Mouse (Mus musculus) CH12.LX (cell line): ENCODE data around the gene Pax6. TPM values are rescaled to one million over a fixed set of nuclear protein-coding genes. Genes with fewer than 3 reads are reported as not detected.

ENCODE experiments used
- DNase-seq: peaks from one replicate; pipeline ENCODE4 v3.0.0-alpha.2; 2013; ENCODE audit errors: extremely low read depth
- H3K27ac ChIP-seq: 2 replicates; pipeline ENCODE4 v1.5.1; 2012; ENCODE audit warnings: low read depth, mild to moderate bottlenecking, control low read depth, moderate library complexity; ENCODE audit not compliant: insufficient read depth
- H3K27me3 ChIP-seq: replicated peaks from 2 replicates; pipeline ENCODE3; 2012; ENCODE audit warnings: inconsistent platforms
- H3K36me3 ChIP-seq, 2 experiments: replicated peaks in 1 of 2; 2 replicates each; pipeline versions ENCODE3 to v1.6.1; 2012; ENCODE audit warnings: inconsistent platforms in 1 of 2, low read length in 1 of 2, mild to moderate bottlenecking in 1 of 2, mixed read lengths in 1 of 2, moderate library complexity in 1 of 2; ENCODE audit not compliant: control insufficient read depth in 1 of 2, insufficient read depth in 1 of 2
- H3K4me1 ChIP-seq, 2 experiments: 2 replicates each; pipeline ENCODE4 v1.6.1; 2012; ENCODE audit warnings: inconsistent platforms in 1 of 2, moderate library complexity in 1 of 2; ENCODE audit not compliant: insufficient read depth in 2 of 2, control insufficient read depth in 1 of 2
- H3K4me2 ChIP-seq: 2 replicates; pipeline ENCODE4 v1.6.1; 2012; ENCODE audit warnings: low read depth, mild to moderate bottlenecking, control low read depth; ENCODE audit not compliant: poor library complexity, insufficient read depth, severe bottlenecking
- H3K4me3 ChIP-seq, 3 experiments: fragments of 150-350 bp in 1 of 3; sonication (generic) in 1 of 3; replicated peaks in 1 of 3; 2 replicates each; pipeline versions ENCODE3 to v1.5.1; 2011 to 2012; ENCODE audit warnings: low read depth in 2 of 3, low read length in 2 of 3, mild to moderate bottlenecking in 2 of 3, moderate library complexity in 2 of 3, control low read depth in 1 of 3, improper control_type of control experiment in 1 of 3, inconsistent platforms in 1 of 3, mixed read lengths in 1 of 3; ENCODE audit not compliant: poor library complexity in 1 of 3
- H3K79me2 ChIP-seq: replicated peaks from 2 replicates; pipeline ENCODE4 v1.6.1; 2012; ENCODE audit warnings: mild to moderate bottlenecking, moderate library complexity; ENCODE audit not compliant: control insufficient read depth, poor library complexity, insufficient read depth, severe bottlenecking; ENCODE audit errors: extremely low read depth
- H3K9ac ChIP-seq: 2 replicates; pipeline ENCODE4 v1.6.1; 2012; ENCODE audit warnings: low read depth, mild to moderate bottlenecking, control low read depth, moderate library complexity; ENCODE audit not compliant: insufficient read depth
- H3K9me3 ChIP-seq: replicated peaks from 2 replicates; pipeline ENCODE3; 2012; ENCODE audit warnings: low read length, inconsistent platforms, mixed read lengths
- CHD1 ChIP-seq: IDR thresholded peaks from 2 replicates; pipeline ENCODE4 v1.6.1; 2012; ENCODE audit warnings: low read depth, low read length, improper control_type of control experiment, inconsistent platforms
- CTCF ChIP-seq, 2 experiments: IDR thresholded peaks in 1 of 2; conservative IDR thresholded peaks in 1 of 2; 2 replicates each; pipeline ENCODE4 v1.5.1; 2011 to 2012; ENCODE audit warnings: low read depth in 2 of 2, low read length in 2 of 2, improper control_type of control experiment in 1 of 2, inconsistent platforms in 1 of 2, mild to moderate bottlenecking in 1 of 2, moderate library complexity in 1 of 2
- ELF1 ChIP-seq: IDR thresholded peaks from 2 replicates; pipeline ENCODE4 v1.6.1; 2014; ENCODE audit warnings: low read depth, mild to moderate bottlenecking, inconsistent platforms, low read length, improper control_type of control experiment
- EP300 ChIP-seq: IDR thresholded peaks from 2 replicates; pipeline ENCODE4 v1.6.1; 2011; ENCODE audit warnings: low read length, improper control_type of control experiment
- ETS1 ChIP-seq: conservative IDR thresholded peaks from 2 replicates; pipeline ENCODE4 v1.6.1; 2012; ENCODE audit warnings: low read depth, mild to moderate bottlenecking, inconsistent platforms, low read length, improper control_type of control experiment, moderate library complexity
- GABPA ChIP-seq: IDR thresholded peaks from 2 replicates; pipeline ENCODE4 v1.6.1; 2012; ENCODE audit warnings: low read depth, low read length, improper control_type of control experiment, inconsistent platforms; ENCODE audit not compliant: insufficient replicate concordance
- HCFC1 ChIP-seq: IDR thresholded peaks from 2 replicates; pipeline ENCODE4 v1.6.1; 2012; ENCODE audit warnings: low read depth, mild to moderate bottlenecking, inconsistent platforms, low read length, improper control_type of control experiment
- IRF4 ChIP-seq: IDR thresholded peaks from 2 replicates; pipeline ENCODE4 v1.6.1; 2014; ENCODE audit warnings: low read depth, mild to moderate bottlenecking, inconsistent platforms, low read length, improper control_type of control experiment
- JUND ChIP-seq: conservative IDR thresholded peaks from 2 replicates; pipeline ENCODE4 v1.6.1; 2011; ENCODE audit warnings: low read depth, low read length, improper control_type of control experiment
- KAT2A ChIP-seq: IDR thresholded peaks from 2 replicates; pipeline ENCODE4 v1.6.1; 2012; ENCODE audit warnings: low read length, improper control_type of control experiment, inconsistent platforms; ENCODE audit not compliant: insufficient replicate concordance
- MAFK ChIP-seq: IDR thresholded peaks from 2 replicates; pipeline ENCODE4 v1.6.1; 2011; ENCODE audit warnings: low read length, improper control_type of control experiment; ENCODE audit not compliant: insufficient replicate concordance
- MAZ ChIP-seq: IDR thresholded peaks from 2 replicates; pipeline ENCODE4 v1.6.1; 2012; ENCODE audit warnings: low read depth, mild to moderate bottlenecking, inconsistent platforms, low read length, improper control_type of control experiment, moderate library complexity
- MEF2A ChIP-seq: IDR thresholded peaks from 2 replicates; pipeline ENCODE4 v1.6.1; 2014; ENCODE audit warnings: low read depth, mild to moderate bottlenecking, inconsistent platforms, low read length, improper control_type of control experiment, borderline replicate concordance
- MXI1 ChIP-seq: IDR thresholded peaks from 2 replicates; pipeline ENCODE4 v1.6.1; 2011; ENCODE audit warnings: mild to moderate bottlenecking, low read depth, low read length, improper control_type of control experiment
- MYC ChIP-seq: IDR thresholded peaks from 2 replicates; pipeline ENCODE4 v1.6.1; 2011; ENCODE audit warnings: low read depth, mild to moderate bottlenecking, improper control_type of control experiment, low read length
- NRF1 ChIP-seq: IDR thresholded peaks from 2 replicates; pipeline ENCODE4 v1.6.1; 2014; ENCODE audit warnings: low read depth, mild to moderate bottlenecking, inconsistent platforms, low read length, improper control_type of control experiment, moderate library complexity
- PAX5 ChIP-seq: IDR thresholded peaks from 2 replicates; pipeline ENCODE4 v1.6.1; 2012; ENCODE audit warnings: low read length, inconsistent platforms, mixed read lengths
- POLR2A ChIP-seq: IDR thresholded peaks from 2 replicates; pipeline ENCODE4 v1.6.1; 2011; ENCODE audit warnings: low read depth, mild to moderate bottlenecking, improper control_type of control experiment, low read length
- POLR2AphosphoS2 ChIP-seq: IDR thresholded peaks from 2 replicates; pipeline ENCODE4 v1.6.1; 2011; ENCODE audit warnings: low read depth, low read length, improper control_type of control experiment
- SMC3 ChIP-seq: IDR thresholded peaks from 2 replicates; pipeline ENCODE4 v1.6.1; 2011; ENCODE audit warnings: low read depth, low read length, improper control_type of control experiment
- TBP ChIP-seq: conservative IDR thresholded peaks from 2 replicates; pipeline ENCODE4 v1.6.1; 2011; ENCODE audit warnings: low read depth, low read length, improper control_type of control experiment
- TCF12 ChIP-seq: IDR thresholded peaks from 2 replicates; pipeline ENCODE4 v1.6.1; 2014; ENCODE audit warnings: low read depth, mild to moderate bottlenecking, inconsistent platforms, low read length, improper control_type of control experiment
- UBTF ChIP-seq: IDR thresholded peaks from 2 replicates; pipeline ENCODE4 v1.6.1; 2012; ENCODE audit warnings: low read depth, mild to moderate bottlenecking, inconsistent platforms, low read length, improper control_type of control experiment, moderate library complexity
- USF1 ChIP-seq: IDR thresholded peaks from 2 replicates; pipeline ENCODE4 v1.6.1; 2014; ENCODE audit warnings: low read depth, mild to moderate bottlenecking, inconsistent platforms, low read length, improper control_type of control experiment
- USF2 ChIP-seq: conservative IDR thresholded peaks from 2 replicates; pipeline ENCODE4 v1.6.1; 2011; ENCODE audit warnings: low read depth, low read length, improper control_type of control experiment
- ZC3H11A ChIP-seq: IDR thresholded peaks from 2 replicates; pipeline ENCODE4 v1.6.1; 2012; ENCODE audit warnings: low read depth, mild to moderate bottlenecking, inconsistent platforms, low read length, improper control_type of control experiment
- ZNF384 ChIP-seq: IDR thresholded peaks from 2 replicates; pipeline ENCODE4 v1.6.1; 2012; ENCODE audit warnings: low read depth, low read length, improper control_type of control experiment, inconsistent platforms
- dilution Hi-C: fragments of 300-500 bp; cut with MboI; formaldehyde crosslinking; loops from 2 replicates; pipeline ENCODE4 v1.14.3; 2020; ENCODE audit warnings: low sequenced_read_pairs; ENCODE audit not compliant: extremely low pct_unique_long_range_greater_than_20kb, extremely low pct_ligation_motif_present
- in situ Hi-C: fragments of 300-500 bp; cut with MboI; formaldehyde crosslinking; loops from 3 replicates; pipeline ENCODE4 v1.14.3; 2019; ENCODE audit warnings: low sequenced_read_pairs, low pct_ligation_motif_present, low pct_unique_long_range_greater_than_20kb, mixed read lengths
- polyA plus RNA-seq: library from polyadenylated mRNA; unstranded; fragments of >175 nt; gene quantifications from 2 replicates; pipeline ENCODE4 v1.2.1, GENCODE M21; 2012; ENCODE audit warnings: low read depth; ENCODE audit not compliant: insufficient read length
- total RNA-seq, 2 experiments: library from RNA; depleted of rRNA; stranded (reverse); fragments of 300-350 nt in 1 of 2; fragments of >200 nt in 1 of 2; gene quantifications; 2 replicates each; pipeline ENCODE4 v1.2.3; 2012 to 2014

Pax6 gene
- total and polyA plus RNA-seq, 3 experiments: 0.17 to 0.30 TPM; not detected in 1

DNA sequence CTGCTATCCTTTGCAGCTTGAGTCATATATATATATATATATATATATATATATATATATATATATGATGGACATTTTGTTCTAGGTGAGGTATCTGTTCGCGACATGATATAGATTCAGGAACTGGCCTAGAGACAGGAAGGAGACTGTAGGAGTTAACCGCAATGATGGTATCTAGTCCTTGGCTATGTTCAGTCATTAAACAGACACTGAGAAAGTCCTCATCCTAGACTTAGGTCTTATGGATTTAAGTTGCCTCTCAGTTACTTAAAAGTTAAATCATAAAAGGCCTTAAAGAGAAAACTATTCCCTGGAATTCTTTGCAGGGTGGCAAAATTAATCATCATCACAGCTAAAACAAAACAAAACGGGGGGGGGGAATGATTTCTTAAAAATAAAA is 9.6 kb downstream of the Pax6 start:
- Histone ChIP-seq H3K4me2 (no peak overlapping the region), H3K9me3 (peaks cover 10% of the 10 kb centered on the region), H3K79me2 (no peaks in the 10 kb centered on the region), H3K27me3 (peaks cover 50% of the 10 kb centered on the region), H3K9ac (no peak overlapping the region), H3K4me1 (peaks cover 2 to 10% of the 10 kb centered on the region in 2 experiments; a peak in 2 of 4 replicates), H3K27ac (no peak overlapping the region), H3K36me3 (no peaks in the 10 kb centered on the region), H3K4me3 (no peak overlapping the region)
- DNase-seq: no peak
- in situ Hi-C loops (no loop called here), dilution Hi-C loops (no loop called here)
- TF ChIP-seq NRF1 (no peak), MAFK (no peak), USF1 (no peak), HCFC1 (no peak), POLR2A (no peak), ZNF384 (no peak), UBTF (no peak), CTCF (conservative IDR thresholded peaks at IDR 0.05 in 1 of 2, IDR thresholded peaks at IDR 0.05 in 1 of 2; ENCODE audit: low read depth in 2 of 2, low read length in 2 of 2) (no peak), MXI1 (no peak), POLR2AphosphoS2 (no peak), JUND (no peak), CHD1 (no peak), ETS1 (no peak), MEF2A (no peak), PAX5 (no peak), ELF1 (no peak), GABPA (no peak)

DNA sequence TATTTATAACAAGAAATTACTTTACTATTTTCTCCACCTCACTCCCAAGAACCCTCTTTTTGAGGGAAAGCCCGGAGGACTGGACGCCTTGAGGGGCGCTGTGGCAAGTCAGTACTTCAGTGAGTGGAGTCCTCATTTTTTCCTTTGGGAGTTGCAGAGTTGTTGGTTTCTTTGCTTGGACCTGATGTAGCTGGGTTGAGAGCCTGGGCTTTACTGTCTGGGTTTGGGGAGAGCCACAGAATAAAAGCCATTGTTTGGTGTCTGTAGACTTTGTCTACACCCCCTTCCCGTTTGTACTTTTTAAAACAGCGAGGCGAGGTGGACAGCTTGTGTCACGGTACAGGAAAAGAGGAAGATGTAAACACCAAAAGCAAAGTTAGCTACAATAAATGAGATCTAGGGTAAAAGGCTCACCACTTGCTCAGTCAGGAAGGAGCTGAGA is 10.2 kb downstream of the Pax6 start:
- Histone ChIP-seq H3K9ac (no peak overlapping the region), H3K4me3 (no peak overlapping the region), H3K27me3 (peaks cover 44% of the 10 kb centered on the region), H3K9me3 (peaks cover 8% of the 10 kb centered on the region), H3K36me3 (no peaks in the 10 kb centered on the region), H3K27ac (no peak overlapping the region), H3K4me2 (no peak overlapping the region), H3K79me2 (no peaks in the 10 kb centered on the region), H3K4me1 (peaks cover 2 to 10% of the 10 kb centered on the region in 2 experiments; a peak in 2 of 4 replicates)
- no peak for DNase-seq
- in situ Hi-C loops (no loop called here), dilution Hi-C loops (no loop called here)
- TF ChIP-seq USF1 (no peak), MAZ (no peak), KAT2A (no peak), MAFK (no peak), TBP (no peak), ZC3H11A (no peak), CTCF (conservative IDR thresholded peaks at IDR 0.05 in 1 of 2, IDR thresholded peaks at IDR 0.05 in 1 of 2; ENCODE audit: low read depth in 2 of 2, low read length in 2 of 2) (no peak), SMC3 (no peak), ETS1 (no peak), USF2 (no peak), ELF1 (no peak), MYC (no peak), POLR2A (no peak), TCF12 (no peak), PAX5 (no peak), EP300 (no peak), IRF4 (no peak), UBTF (no peak)
